Mouse (Mus musculus) G1E-ER4 (cell line): ENCODE measurements around the gene Mllt11. TPM values are rescaled to one million over a fixed set of nuclear protein-coding genes. Genes with fewer than 3 reads are reported as not detected.

Experiments
- GATA1 ChIP-seq: IDR thresholded peaks from one replicate; pipeline ENCODE4 v1.8.0; 2012; ENCODE audit warnings: low read length, inconsistent platforms
- polyA plus RNA-seq: library from polyadenylated mRNA; stranded (reverse); fragments of >175 nt; gene quantifications from 2 replicates; pipeline ENCODE4 v1.2.3, GENCODE M21; 2012

The Mllt11 gene
- polyA plus RNA-seq, 1 experiment, result 2.4 TPM

DNA sequence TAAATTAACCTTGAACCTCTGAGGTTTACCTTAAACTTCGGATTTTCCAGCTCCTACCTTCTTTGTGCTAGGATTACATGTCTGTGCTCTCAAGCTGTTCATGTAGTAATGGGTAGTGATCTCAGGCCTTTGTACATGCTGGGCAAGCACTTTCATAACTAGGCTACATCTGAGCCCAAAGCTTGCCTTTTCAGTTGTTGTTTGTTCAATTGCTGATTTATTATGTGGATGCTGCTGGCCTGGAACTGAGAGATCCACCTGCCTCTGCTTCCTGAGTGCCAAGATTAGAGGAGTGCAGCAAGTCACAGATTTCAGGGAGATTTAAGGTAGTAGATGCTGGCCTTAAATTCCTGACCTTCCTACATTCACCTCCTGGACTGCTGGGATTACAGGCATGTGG lies 32.9 kb downstream of the Mllt11 start:
- TF ChIP-seq GATA1, result no peak

DNA sequence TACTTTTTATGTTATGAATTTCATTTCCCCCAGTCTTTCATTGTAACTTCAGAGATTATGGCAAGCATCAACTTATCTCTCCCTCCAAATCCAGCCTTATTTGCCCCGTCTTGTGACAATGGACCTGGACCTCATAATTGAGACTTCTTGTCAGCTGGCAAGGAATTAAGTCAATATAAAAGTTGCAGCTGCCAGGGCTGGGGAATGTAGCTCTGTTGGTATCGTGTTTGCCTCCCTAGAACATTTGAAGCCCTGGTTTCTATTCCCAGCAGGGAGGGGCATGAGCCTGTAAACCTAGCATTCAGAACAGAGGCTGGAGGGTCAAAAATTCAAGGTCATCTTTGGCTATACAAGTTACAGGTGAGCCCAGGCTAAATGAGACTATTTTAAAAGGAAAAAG lies 36.2 kb downstream of the Mllt11 start:
- no peak for TF ChIP-seq GATA1

DNA sequence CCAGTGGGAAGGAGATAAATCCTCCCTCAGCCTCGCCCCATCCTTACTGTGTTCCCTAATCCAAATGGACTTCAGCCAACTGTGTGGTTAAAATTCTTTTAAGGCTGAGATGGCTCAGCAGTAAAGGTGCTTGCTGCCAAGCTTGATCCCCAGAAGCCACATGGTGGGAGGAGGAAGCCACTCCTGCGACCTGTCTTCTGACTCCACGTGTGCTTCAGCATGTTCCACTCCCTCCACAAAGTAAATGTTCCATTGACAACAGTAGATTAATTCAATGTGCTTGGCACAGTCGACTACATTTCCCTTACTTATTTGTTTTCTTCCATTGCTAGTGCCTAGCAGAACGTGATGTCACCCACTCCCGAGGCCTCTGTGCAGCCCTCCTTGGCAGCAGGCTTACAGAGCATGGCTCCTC lies 37.2 kb downstream of the Mllt11 start:
- TF ChIP-seq GATA1, result no peak

DNA sequence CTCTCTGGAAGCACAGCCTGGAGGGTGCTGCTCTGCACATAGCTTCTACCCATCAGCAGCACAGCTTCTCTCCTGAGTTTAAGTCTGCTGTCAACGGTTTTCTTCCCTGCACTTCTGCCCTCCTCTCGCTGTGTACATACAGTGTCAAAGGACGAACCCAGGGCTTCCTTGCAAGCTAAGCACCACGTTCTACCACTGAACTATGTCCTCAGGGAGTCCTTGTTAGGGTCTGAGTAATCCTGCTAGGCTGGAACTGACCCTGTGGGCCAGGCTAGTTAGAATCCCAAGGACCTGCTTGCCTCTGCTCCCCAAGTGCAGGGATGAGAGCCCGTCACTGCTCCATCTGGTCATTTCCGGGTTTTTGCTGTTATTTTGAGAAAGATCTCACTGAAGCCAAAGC lies 45.1 kb downstream of the Mllt11 start:
- no peak for TF ChIP-seq GATA1

DNA sequence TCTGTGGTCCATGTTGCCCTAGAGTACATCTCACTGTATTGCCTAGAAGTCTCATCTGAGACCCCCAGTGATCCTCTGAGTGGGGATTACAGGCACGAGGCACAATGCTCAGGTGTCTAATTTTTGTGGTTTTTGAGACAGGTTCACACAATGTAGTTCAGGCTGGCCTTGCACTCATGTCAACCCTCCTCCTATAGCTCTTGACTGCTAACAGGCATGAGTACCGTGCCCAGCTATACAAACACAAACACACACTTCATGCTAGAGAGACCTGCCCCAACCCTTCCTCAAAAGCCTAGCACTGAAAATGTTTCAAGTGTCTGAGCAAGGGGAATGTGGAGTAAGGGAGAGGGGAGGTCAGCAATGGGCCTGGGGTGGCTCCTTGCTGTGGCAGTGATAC lies 45.9 kb downstream of the Mllt11 start:
- no peak for TF ChIP-seq GATA1

DNA sequence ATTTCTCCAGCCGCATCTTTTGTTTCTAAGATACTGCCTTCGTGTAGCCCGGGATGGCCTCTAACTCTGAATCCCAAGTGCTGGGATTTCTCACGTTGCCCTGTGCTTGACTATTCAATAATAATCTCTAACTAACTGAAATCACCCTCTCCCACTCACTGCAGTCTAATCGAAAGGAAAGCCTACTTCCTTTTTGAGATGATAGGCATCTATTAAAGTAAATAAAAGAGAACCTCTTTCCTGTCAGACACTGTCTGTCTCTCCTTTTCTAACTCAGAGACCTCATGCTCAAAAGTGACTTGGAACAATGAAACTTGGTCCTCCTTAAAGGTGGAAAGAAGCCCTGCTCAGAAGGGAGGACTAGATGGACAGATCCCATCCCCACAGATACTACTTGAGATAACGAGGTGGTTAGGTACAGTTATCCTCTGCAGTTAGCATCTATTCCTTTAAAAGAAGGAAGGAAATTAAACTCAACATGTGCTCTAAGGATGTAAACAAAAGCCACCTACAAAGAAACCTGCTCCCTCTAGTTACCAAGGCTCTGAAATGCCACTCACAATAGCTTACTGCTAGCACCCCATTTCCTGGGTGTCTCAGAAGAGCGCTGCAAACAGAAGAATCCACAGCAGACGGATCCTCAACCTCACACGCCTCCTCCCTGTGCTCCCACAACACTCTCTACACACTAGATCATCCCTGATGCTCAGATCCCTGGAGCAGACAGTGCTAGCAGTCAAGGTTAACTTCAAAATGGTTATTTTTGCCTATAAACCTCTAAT lies 47.0 kb downstream of the Mllt11 start:
- TF ChIP-seq GATA1, result no peak

DNA sequence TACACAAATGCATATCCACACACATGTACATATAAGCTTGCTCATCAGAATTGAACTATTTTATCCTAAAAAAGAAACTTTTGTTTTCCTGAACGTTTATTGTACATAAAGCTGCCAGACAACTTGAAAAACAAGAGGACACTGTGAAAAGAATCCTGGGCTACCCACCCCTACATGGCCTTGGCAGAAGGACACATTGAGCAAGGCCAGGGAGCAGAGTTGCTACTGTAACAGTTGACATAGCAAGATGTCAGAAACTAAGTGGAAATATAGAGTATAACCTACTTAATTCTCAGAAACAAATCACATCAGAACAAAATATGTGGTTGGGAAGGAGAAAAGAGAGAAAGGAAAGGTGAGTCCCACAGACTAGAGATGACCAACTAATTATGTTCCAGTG lies 50.1 kb downstream of the Mllt11 start:
- no peak for TF ChIP-seq GATA1

DNA sequence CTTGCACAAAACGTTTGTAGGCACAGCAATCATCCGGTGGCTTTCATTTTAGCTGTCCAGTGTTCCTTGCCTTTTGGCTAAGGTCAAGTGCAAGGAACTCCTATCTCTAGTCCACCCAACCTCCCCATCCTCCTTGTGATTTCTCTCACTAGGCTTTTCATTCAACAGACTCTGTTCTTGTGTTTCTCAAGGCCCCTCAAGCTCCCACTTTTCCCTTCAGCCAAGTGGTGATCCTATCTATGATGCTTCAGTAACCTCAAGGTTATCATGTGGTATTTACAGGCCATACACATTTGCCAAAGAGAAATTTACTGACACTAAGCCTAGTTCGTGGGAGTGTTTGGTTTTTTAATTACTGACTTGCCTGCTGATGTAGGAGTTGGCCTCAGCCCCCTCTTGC lies 52.1 kb downstream of the Mllt11 start:
- TF ChIP-seq GATA1, result no peak

DNA sequence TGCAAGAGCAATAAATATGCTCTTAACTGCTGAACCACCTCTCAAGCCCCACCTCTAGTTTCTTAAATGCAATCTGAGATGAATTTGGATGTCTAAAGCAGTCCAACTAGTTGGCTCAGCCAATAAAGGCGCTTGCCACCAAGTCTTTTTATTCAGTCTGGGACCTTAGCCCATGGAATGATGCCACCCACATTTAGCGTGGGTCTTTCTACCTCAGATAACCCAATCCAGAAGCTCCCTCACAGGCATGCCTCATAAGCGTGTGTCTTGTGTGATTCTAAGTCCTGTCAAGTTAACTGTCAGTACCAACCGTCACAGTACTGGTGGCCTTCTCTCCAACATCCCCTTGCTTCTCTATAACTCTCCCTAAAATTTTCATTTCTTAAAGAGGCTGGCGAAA lies 53.0 kb downstream of the Mllt11 start:
- TF ChIP-seq GATA1, result no peak

DNA sequence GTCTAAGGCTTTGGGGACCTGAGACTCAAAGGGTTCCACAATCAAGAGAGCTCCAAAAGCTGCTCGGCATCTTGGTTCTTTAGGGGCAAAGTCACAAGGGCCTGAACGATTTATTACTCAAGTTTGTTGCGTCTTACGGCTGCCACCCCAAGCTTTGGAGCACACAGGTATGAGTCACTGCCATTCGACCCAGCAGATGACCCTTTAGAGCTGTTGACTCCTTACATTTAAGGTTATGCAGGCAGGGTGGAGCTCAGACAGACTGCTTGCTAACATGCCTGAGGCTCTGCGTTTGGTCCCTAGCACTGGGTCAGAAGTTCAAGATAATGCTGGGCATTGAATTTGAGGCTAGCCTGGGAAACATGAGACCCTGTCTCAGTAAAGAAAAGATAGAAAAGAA lies 54.4 kb downstream of the Mllt11 start:
- TF ChIP-seq GATA1, result no peak

DNA sequence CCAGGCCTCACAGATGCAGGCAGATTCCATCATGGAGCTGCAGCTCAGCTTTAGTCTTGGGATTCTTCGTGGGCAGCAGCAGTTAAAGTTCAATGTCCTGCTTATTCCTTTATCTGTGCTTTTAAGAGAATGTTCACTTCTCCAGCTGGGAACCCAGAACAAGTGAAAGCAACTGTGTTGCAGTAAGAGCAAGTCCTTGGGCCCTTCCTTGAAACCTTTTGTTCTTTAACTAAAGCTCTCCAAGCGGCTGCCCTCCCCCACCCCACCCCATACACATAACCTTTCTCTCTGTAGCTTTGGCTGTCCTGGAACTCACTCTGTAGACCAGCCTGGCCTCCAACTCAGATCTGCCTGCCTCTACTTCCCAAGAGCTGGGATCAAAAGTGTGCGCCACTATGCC lies 55.5 kb downstream of the Mllt11 start:
- no peak for TF ChIP-seq GATA1

DNA sequence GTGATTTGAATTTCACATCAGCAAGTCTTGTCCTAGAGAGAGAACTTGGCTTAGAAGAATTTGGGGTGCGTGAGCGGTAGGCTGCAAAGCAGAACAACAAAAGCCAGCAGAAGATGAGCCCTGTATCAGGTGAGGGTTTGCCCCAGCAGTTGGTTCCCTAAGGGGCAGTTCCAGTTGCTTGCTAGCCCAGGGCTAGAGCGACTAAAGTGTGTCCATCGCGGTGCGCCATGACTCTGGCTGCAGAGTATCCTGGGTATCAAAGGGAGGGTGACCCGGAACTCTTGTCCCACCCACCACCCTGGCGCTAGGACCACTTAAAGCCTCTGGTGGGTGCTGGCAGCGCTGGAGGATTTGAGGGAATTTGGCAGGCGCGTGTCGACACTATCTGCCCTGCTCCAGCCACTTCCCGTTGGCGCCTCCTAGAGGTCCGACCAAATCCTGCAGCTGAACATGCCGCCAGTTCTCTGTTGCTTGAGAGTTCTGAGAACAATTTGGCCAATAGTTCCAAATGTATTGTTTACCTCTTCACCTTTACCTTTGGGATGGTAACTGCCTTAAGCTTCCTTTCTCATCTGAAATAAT lies 57.9 kb downstream of the Mllt11 start:
- no peak for TF ChIP-seq GATA1

DNA sequence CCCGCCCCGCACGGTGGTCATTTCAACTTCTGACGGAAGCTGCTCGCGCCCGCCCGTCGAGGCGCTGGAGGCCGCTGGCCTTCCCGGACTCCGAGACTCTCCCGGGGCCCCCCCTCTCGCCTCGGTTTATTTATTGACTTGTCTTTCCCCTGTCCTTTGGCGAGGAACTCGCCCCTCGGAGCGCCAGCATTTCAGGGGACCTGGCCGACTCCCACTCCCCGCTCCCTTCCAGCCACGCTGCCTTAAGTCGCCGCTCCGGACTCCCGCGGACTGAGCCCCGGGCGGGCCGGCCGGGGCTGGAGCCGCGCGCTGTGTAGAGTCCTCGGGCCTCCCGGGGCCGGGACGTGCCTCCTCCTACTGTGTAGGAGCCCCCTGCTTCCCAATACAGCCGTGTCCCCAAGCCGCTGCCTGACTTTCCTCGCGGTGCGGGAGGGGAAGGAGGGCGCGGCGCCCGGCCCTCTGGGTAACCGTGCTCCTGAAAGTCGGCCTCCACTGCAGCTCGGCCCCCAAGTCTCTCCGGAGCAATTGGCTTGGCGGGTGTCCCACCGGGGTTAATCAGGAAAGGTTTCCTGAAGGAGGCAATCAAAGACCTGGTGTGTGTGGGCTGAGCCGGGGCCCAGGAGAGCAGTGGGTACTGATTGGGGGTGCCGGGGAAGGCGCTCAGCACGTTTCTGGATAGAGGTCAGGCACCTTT lies 58.6 kb downstream of the Mllt11 start:
- TF ChIP-seq GATA1, result no peak

DNA sequence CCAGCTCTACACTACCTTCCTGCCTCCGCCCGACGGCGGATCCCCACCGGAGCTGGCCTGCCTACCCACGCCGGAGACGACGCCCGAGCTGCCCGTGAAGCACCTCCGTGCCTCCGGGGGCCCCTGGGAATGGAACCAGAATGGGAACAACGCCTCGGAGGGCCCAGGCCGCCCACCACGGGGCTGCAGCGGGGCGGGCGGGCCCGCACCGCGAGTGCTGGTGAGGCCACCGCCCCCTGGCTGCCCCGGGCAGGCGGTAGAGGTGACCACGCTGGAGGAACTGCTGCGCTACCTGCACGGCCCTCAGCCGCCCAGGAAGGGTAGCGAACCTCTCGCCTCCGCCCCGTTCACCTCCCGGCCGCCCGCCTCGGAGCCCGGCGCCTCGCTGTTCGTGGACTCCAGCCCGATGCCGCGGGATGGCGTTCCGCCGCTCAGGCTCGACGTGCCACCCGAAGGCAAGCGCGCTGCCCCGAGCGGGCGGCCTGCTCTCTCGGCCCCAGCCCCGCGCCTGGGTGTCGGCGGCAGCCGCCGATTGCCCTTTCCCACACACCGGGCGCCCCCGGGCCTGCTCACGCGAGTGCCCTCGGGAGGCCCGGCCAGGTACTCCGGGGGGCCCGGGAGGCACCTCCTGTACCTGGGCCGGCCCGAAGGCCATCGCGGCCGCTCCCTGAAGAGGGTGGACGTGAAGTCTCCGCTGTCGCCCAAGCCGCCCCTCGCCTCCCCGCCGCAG lies 59.3 kb downstream of the Mllt11 start:
- TF ChIP-seq GATA1, result no peak

DNA sequence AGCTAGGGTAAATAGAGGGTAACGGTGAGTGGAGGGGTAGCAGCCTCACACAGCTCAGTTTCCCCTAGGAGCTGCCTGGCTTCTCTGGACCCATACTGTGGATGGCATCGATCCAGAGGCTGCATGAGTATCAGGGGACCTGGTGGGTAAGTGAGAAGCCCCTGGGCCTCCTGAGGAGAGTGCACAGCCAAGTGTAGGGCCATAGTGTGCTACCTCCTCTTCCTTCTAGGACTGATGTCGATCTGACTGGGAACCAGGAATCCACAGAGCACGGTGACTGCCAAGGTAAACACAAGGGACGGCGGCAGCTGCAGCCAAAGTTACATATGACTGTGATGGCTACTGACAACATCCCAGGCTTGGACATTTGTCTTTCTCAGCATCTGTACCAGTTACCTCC lies 60.9 kb downstream of the Mllt11 start:
- TF ChIP-seq GATA1, result no peak

DNA sequence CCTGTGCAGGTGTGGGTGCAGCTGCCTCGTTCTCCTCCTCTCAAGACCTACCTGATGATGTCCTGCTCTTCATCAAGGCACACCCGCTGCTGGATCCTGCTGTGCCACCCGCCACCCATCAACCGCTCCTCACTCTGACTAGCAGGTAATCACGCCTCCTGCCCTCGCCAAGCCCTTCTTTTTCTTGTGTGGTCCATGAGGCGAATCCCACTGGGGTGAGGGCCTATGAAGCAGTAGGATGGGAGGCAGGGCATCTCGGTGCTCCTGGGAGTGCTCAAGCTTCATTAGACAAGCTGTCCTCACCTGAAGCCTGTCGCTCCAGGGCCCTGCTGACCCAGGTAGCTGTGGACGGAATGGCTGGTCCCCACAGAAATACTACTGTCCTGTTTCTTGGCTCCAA lies 62.0 kb downstream of the Mllt11 start:
- TF ChIP-seq GATA1, result no peak

Other genes with a start within 250 kb of the Mllt11 start
- gene Zfp687, start 216.7 kb downstream of the Mllt11 start, polyA plus RNA-seq, result 69.4 and 75.7 TPM in 2 replicates
- 165 and 202 TPM in 2 replicates for gene Psmd4, start 189.6 kb downstream of the Mllt11 start, polyA plus RNA-seq
- 24.3 and 27.7 TPM in 2 replicates for gene Pip5k1a, start 125.2 kb downstream of the Mllt11 start, polyA plus RNA-seq
- 298 and 449 TPM in 2 replicates for gene Vps72, start 121.1 kb downstream of the Mllt11 start, polyA plus RNA-seq
- 0.24 and 0.26 TPM in 2 replicates for gene Tmod4, start 107.7 kb downstream of the Mllt11 start, polyA plus RNA-seq
- gene Scnm1, start 98.2 kb downstream of the Mllt11 start, polyA plus RNA-seq, result 5.1 and 6.4 TPM in 2 replicates
- 5.6 and 9.6 TPM in 2 replicates for gene Lysmd1, start 98.1 kb downstream of the Mllt11 start, polyA plus RNA-seq
- not detected in 2 replicates for gene Tnfaip8l2, start 89.8 kb downstream of the Mllt11 start, polyA plus RNA-seq
- gene Sema6c, start 71.7 kb downstream of the Mllt11 start, polyA plus RNA-seq, result 1.6 and 2.4 TPM in 2 replicates
- gene Gabpb2, start 14.3 kb downstream of the Mllt11 start, polyA plus RNA-seq, result 3.0 and 3.9 TPM in 2 replicates
- gene Cdc42se1, start 3.4 kb downstream of the Mllt11 start, polyA plus RNA-seq, result 142 and 147 TPM in 2 replicates
- gene Gm128, start 9.4 kb upstream of the Mllt11 start, polyA plus RNA-seq, result not detected in 2 replicates
- gene Bnipl, start 19.0 kb upstream of the Mllt11 start, polyA plus RNA-seq, result not detected in 2 replicates
- 82.1 and 111 TPM in 2 replicates for gene Mindy1, start 49.2 kb upstream of the Mllt11 start, polyA plus RNA-seq
- gene Prune1, start 49.9 kb upstream of the Mllt11 start, polyA plus RNA-seq, result 2.4 and 3.3 TPM in 2 replicates
- gene Anxa9, start 75.0 kb upstream of the Mllt11 start, polyA plus RNA-seq, result 0.97 and 1.0 TPM in 2 replicates
- 461 and 746 TPM in 2 replicates for gene Cers2, start 82.6 kb upstream of the Mllt11 start, polyA plus RNA-seq
- gene Setdb1, start 125.0 kb upstream of the Mllt11 start, polyA plus RNA-seq, result 54.7 and 74.2 TPM in 2 replicates
- not detected in 2 replicates for gene 4930558C23Rik, start 170.7 kb upstream of the Mllt11 start, polyA plus RNA-seq
- 49.7 and 51.0 TPM in 2 replicates for gene Arnt, start 202.2 kb upstream of the Mllt11 start, polyA plus RNA-seq